Mouse (Mus musculus) urinary bladder, adult 18-20 months (tissue): ENCODE results near the gene Atxn1.
A peak's percentile ranks its signal among the peaks of the same experiment; 100 is the strongest.

Experiments
- DNase-seq, 2 experiments: peaks; one replicate each; pipeline ENCODE4 v3.0.0; 2022; ENCODE audit warnings: low spot score in 2 of 2, mixed read lengths in 2 of 2

Atxn1 gene

DNA sequence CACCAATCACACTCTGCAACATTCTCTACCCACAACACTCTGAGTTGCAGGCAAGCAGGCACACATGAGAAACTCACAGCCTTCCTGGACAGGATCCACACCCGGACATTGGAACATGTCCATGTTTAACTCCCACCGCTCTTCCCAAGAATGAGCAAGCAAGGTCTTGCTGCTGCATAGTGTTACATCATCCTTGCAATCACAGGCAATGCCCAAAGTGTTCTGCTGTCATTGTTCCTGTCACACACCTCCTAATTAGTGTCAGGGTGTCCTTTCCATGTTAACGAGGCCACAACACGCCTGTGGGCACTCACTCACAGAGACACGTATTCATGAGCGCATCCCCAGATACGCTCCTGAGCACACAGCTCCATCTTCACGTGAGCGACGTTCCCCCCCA, 181.1 kb downstream of the Atxn1 start:
- no peak for DNase-seq

DNA sequence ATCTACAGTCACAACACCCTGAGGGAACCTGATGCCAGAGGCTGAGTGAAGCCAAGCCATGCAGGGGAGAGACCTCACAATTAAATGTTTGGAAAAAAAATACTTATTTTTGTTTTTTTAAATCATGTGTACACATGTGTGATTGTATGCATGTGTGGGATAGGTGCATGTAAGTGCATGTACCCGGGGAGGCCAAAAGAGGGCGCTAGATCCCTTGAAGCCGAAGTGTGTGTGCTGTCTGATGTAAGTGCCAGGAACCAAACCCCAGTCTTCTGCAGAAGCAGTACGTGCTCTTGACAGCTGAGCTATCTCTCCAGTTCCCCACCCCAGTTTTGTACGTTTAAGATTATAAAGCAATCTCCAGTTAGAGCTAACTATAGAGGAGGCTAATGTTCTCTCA, 186.1 kb downstream of the Atxn1 start:
- DNase-seq, result no peak

- no peak for DNase-seq
Measured at GRCm38 (mm10) chr13:45778171-45778570, 186.6 kb downstream of the Atxn1 start.

DNA sequence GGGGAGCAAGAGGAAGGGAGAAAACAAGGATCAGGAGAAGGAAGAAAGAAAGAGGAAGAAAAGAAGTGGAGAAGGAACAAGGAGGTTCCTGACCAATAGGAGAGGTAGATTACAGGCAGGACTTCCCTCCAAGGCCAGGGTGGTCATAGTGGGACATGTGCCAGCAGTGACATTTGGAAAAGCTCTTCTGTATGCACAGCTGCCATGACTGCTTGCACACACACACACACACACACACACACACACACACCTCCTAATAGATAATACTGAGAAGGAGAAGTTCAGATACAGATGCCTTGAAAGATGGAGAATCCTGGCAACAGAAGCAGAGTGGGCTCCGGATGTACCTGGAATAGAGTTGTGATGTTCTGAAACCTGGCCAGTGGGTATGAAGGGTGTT, 189.3 kb downstream of the Atxn1 start:
- no peak for DNase-seq

DNA sequence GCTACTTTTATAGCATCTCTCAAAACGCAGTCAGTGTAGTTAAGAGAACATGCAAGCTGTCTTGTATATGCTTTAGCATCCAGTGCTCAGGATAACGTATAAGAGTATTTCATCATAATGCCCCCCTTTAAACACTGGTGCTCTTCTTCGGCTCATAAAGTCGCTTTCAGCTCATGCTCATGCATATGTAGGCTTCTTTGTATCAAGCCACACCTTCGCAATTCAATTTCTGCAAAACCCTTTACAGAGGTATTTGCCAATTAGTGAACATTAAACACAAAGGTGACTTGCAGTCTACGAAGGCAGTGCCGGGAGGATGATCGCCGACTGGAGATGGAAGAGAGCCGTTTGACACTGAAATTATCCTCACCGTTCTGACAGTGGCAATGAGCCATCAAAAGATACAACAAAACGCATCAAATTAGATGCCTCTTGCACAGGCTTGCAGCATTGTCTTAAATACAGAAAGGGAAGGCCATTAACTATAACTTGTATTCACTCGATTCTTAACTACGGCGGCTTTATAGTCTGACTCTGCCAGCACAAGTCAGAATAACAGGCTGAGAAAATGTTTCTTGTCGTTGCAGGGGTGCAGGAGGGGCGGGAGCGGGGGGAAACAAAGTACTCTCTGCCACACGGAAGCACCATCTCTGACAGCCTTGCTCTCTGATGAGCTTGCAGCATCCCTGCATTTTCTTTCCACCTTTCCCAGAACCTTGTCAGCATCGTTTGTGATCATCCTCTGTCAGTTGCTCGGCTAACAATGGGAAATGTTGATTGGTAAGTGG, 191.2 kb downstream of the Atxn1 start:
- DNase-seq, result no peak

- no peak for DNase-seq
Measured at GRCm38 (mm10) chr13:45769757-45770156, 195.1 kb downstream of the Atxn1 start.

- DNase-seq, result no peak
Measured at GRCm38 (mm10) chr13:45768250-45768649, 196.6 kb downstream of the Atxn1 start.

- DNase-seq, result no peak
Measured at GRCm38 (mm10) chr13:45764354-45764753, 200.5 kb downstream of the Atxn1 start.

DNA sequence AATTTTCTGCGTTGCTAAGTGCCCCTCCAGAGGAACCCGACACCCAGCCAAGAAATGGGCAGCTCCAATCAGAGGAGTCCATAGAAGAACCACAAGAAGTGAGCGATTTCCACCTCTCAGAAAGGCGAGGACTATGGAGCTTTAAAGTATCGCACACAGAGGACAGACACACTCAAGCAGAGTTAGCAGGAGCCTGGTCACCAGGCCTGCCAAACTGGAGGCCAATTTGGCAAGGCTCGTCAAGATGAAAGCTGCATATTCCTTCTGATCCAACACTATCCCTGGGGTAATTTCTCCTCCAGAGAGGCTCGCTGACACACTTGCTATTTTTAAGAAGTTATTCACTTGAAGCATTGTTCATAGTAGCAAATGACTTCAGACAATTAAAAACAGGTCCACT, 202.5 kb downstream of the Atxn1 start:
- DNase-seq, result no peak

GRCm38 (mm10) chr13:45754483-45754882, 210.3 kb downstream of the Atxn1 start:
- DNase-seq, result no peak

GRCm38 (mm10) chr13:45752498-45752897, 212.3 kb downstream of the Atxn1 start:
- no peak for DNase-seq

DNA sequence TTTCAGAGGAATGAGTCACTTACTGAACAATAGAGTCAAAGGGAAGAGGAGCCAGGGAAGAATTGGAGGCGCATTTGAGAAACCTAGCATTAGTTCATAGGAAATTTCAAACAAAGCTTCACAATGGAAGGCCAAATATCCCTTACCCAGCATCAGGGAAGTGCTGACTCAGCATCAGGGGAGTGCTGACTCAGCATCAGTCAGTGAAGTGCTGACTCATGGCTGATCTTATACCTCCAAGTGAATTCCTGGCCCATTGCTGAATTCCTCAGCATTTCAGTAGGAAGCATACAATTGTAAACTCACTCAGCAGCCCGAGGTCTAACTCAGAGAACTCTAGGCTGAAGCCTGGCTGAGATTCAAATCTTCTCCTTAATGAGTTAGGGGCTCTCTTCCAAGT, 213.6 kb downstream of the Atxn1 start:
- DNase-seq, result no peak

GRCm38 (mm10) chr13:45750627-45751026, 214.2 kb downstream of the Atxn1 start:
- no peak for DNase-seq

- no peak for DNase-seq
Measured at GRCm38 (mm10) chr13:45749937-45750336, 214.9 kb downstream of the Atxn1 start.

DNA sequence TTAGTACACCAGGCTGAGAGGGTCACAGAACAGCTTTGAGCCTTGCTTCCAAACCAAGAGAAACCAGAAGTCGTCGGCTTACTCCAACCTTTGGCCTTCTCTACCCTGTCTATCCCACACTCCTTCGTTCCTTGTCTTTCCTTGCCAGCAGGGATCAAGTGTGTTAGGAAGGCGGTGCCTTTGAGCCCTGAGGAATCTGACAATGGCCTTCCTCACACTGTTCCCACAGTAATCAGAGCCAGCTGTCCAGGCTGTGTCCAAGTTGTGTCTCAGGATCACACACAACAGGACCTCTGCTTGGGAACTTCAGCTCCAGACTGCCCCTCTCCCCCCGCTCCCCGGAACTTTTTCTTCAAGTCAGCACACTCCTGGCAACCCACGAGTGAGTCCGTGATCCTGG, 215.6 kb downstream of the Atxn1 start:
- DNase-seq, result no peak

DNA sequence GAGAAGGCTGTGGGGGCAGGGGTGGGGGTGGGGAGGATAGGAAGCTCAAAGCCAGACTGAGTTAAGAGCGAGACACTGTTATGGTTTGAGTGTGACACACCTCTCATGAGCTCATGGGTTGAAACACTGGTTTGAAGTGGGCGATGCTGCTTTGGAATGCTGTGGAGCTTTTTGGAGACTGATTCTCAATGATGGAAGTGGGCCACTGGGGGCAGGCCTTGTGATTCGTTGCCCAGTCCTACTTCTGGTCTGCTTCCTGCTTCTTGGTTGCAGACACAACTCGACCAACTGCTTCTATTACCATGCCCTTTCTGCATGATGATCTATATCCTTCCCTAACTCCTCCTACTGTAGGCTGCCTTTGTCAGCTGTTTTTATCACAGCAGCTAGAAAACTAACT, 216.1 kb downstream of the Atxn1 start:
- DNase-seq, result peak in 1 of 2 experiments; percentile 6

DNA sequence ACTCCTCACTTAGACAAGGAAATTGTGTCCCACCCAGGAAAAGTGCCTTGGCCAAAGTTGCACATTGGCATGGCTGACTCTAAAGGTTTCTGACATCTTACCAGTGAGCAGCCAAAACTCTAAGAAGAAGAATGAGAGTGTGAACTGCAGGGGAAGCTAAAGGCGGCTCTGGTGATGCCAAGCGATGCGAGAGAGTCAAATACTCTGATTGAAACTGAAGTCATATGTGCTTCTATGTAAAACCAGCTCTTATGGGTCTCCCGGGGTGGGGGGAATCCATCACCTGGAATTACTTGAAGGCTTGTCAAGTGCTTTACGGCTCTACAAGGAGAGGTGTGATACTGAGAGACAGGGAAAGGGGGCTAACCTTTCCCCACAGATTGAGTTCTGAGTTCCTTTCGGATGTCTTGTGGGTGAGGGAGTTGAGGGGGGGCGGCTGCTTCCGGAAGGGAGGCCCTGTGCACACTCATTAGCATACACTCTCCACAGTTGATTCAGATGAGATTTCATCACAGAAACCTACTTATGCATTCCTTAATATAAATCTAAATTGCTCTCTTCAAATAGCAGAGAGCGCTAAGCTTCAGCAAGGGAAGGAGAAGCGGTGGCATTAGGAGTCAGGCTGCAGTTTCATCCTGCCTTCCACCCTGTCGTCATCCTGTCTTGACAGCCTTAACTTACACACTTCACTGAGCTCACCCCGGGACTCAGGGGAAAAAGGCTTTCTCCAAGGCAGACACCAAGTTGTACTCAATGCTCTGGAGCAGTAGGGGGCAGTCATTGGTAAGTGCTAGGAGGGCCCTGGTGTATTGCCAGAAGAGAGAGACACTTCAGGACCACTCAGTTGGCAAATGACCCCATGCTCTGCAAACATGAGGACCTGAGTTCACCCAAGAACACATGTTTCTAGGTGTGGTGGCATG, 218.7 kb downstream of the Atxn1 start:
- no peak for DNase-seq

GRCm38 (mm10) chr13:45744803-45745432, 219.9 kb downstream of the Atxn1 start:
- DNase-seq, result no peak

GRCm38 (mm10) chr13:45743848-45744247, 221.0 kb downstream of the Atxn1 start:
- no peak for DNase-seq

DNA sequence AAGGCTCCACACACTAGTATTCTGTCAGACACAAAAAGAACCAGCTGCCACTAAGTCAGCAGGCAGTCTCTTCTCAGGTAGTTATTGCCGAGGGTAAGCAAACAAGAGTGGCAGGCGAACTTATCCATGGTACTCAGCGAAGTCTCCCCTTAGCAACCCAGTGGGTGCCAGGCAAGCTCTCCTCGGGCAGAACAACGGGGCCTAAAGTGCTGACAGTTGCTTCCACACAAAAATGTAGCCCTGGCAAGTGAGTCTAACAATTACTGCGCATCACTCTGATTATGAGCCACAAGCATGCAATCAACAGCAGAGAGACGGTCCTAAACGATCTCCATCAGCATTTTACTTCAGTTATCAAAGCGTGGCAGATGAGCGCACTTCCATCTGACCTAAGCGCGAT, 224.4 kb downstream of the Atxn1 start:
- no peak for DNase-seq

- no peak for DNase-seq
Measured at GRCm38 (mm10) chr13:45736241-45736640, 228.6 kb downstream of the Atxn1 start.

DNA sequence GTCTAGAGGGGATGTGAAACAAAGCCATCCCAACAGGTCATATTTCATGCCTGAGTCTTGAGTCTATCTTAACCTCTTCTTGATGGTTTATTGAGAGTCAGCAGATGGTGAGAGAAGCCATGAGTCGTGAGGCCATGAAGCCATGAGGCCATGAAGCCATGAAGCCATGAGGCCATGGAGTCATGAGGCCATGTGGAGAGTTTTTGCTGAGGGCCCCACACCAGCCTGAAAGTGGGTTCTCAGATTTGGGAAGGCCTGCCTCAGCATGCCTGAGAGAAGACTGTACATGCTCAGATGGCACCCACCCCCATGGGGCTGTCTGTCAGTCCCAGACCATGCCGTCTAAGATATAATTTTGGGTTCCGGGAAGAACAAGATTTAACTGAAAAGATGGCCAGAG, 229.0 kb downstream of the Atxn1 start:
- DNase-seq, result no peak
